Mouse (Mus musculus) G1E (cell line): ENCODE measurements around the gene Sugp2.

Experiments
- CTCF ChIP-seq: IDR thresholded peaks from 2 replicates; pipeline ENCODE4 v1.5.1; 2012; ENCODE audit warnings: low read depth, low read length, inconsistent platforms, mixed read lengths
- GATA1 ChIP-seq: IDR thresholded peaks from 2 replicates; pipeline ENCODE4 v1.6.1; 2012; ENCODE audit warnings: borderline replicate concordance, low read length, inconsistent platforms, mixed read lengths
- GATA2 ChIP-seq: IDR thresholded peaks from 2 replicates; pipeline ENCODE4 v1.6.1; 2012; ENCODE audit warnings: low read depth, low read length, inconsistent platforms, borderline replicate concordance
- POLR2AphosphoS5 ChIP-seq: IDR thresholded peaks from 2 replicates; pipeline ENCODE4 v1.6.1; 2012; ENCODE audit warnings: low read depth, low read length, inconsistent platforms; ENCODE audit not compliant: insufficient replicate concordance
- TAL1 ChIP-seq: conservative IDR thresholded peaks from 2 replicates; pipeline ENCODE4 v1.6.1; 2012; ENCODE audit warnings: low read depth, low read length, inconsistent platforms, mixed read lengths

DNA sequence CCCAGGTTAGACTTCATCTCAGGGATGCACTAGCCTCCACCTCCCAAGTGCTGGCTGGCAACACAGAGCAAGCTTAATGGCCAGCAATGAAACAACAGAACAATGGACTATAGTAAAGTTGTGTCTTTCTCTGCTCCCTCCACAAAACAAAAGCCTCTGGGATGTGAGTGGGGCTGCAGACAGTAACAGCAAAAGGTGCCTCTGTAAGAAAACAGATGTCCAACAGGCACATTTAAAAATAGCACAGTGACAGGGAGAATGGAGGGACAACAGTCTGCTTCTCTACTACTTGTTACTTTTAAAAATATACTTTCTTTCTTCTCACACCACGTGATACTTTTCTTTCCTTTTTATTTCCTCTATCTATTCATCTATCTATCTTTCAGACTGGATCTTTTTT lies 29.3 kb upstream of the Sugp2 start:
- TF ChIP-seq CTCF (no peak), POLR2AphosphoS5 (no peak), GATA1 (no peak), GATA2 (no peak), TAL1 (no peak)
